Mouse (Mus musculus) adrenal gland, adult 18-20 months (tissue): ENCODE results near the gene Kcnab1. TPM values are rescaled to one million over a fixed set of nuclear protein-coding genes. Genes with fewer than 3 reads are reported as not detected.
A peak's percentile ranks its signal among the peaks of the same experiment; 100 is the strongest.
"Not testable (repeated sequence)": the region's sequence is repeated elsewhere in the genome, so short reads cannot be mapped to it uniquely, and the experiment has no call there.

ENCODE experiments used
- DNase-seq, 2 experiments: peaks; one replicate each; pipeline ENCODE4 v3.0.0; 2021 to 2022; ENCODE audit warnings: low spot score in 2 of 2
- total RNA-seq, 2 experiments: library from RNA; stranded (reverse); gene quantifications; 1 replicate in 1 of 2; 2 replicates in 1 of 2; pipeline ENCODE4 v1.2.3; 2021

Kcnab1 gene
- total RNA-seq, 2 experiments from 2014 or later = 1.4 to 2.8 TPM

DNA sequence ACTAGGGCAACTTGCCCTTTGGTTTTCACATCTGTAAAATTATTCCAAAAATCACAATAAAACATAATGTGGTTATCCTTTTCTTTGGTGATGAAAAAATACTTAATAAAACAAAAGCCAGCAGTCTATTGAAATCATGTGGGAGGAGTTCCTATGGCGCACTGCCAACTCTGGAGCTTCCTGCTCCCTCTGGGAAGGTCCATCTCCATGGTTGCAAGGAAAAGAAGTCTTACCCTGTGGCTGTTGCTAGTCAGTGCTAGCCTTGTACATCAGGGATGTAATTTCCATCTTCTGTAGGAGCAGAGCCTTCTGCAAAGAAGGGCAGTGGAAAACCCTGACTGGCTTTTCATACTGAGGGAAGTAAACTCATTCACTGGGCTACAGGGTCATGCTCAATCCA, 254.3 kb downstream of the Kcnab1 start:
- no peak for DNase-seq

DNA sequence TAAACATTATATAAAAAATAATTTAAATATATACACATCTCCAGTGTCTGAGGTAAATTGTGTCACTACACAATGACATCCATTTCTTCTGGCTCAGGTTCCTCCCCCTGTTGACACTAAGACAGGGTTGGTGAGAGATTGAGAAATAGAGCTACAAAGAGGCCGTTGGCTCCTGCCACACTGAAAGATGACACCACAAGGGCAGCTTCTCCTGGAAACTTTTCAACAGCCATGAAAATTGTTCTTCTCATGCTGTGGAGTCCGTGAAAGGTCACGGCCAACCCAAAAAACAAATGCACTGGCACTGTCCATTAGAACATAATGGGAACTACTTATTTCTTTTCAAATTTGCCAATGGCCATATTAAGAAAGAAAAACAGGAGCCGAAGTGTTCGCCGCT, 256.0 kb downstream of the Kcnab1 start:
- no peak for DNase-seq

DNA sequence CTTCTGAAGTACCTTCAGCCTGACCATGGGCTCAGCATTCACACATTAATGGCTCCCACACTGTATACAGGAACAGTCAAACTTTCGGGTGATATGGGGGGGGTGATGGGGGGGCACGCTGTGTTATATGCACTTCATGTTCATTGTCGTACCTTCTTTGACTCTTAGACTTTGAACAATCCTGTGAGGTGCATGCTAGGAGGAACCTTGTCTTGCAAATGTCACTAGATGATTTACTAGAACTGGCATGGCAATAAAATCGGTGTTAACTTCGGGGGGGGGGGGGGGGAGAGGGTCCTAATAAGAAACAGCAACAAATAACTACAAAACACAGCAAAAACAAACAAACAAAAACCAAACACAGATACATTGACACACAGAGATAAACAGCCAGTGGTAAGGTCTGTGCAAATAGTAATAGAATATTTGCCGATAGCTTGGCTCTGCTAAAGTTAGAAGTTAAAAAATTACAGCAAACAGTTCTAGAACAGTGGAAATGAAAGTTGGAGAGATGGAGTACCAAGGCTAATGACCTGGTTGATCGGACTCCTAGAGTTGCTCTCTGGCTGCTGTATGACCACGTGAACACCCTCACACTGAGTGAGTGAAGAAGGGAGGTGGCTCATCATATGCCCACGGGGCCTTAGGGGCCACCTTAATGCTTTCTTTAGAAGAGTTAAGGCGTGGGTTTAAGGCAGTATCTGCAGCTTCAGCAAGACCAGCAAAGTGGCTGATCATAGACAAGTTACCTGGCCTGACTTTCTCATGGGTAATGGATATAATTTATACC, 256.9 kb downstream of the Kcnab1 start:
- DNase-seq = no peak

DNA sequence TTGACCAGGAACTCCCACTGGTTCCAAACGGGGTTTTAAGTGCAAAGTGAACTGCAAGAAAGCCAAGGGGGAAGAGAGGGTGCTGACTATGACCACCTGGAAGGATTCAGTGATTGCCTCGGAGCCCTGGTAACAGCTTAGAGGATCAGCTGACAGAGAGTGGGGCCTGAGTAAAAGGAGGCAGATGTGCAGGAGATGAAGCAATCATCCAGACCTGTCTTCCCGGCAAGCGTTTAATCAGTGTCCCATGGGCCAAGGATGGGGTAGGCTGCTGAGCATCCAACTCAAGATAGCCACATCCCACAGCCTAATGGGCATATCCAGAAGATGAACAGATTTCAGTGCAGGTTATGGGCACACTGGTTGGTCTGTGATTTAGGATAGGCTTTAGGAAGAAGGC, 258.8 kb downstream of the Kcnab1 start:
- DNase-seq = no peak

DNA sequence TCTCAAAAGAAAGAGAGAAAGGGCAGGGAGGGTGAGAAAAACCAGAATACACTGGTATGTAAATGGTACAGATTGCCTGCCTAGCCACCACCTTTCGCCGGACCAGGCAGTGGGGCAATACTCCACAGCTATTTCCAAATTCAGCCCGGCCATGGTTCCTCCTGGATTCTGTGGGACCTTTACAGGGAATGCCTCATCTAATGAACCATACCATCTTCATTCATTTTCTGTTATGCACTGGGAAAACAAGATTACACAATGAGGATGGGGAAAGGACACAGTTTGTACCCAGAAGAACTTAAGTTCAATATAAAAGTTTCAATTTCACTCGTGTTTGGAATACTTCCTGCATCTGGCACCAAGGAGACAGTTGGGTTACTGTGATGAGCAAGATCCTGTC, 263.4 kb downstream of the Kcnab1 start:
- DNase-seq = no peak

DNA sequence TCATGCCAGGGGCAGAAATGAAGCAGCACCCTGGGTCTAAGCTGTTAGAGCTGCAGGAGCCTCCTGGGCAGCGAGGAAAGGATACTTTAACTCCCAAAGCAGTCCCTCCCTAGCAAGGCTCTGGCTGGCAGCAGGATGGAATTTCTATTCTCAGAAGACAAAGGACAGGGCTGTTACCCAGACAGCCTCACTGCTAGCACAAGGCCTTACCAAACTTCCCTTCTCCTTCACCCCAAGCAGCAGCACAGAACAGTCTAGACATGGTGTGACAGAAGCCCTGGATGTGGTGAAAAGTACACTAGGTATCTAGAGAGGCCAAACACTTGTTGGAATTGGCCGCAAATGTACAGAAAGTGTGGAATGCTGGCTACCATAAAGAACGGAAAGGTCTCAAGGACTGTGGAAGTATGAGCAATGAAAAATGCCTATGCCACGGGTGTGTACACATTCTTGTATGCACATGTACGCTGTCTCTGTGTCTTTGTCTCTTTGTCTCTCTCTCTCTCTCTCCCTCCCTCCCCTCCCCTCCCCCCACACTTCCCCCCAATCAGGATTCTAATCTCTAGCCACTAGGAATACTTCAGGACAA, 264.5 kb downstream of the Kcnab1 start:
- no peak for DNase-seq

DNA sequence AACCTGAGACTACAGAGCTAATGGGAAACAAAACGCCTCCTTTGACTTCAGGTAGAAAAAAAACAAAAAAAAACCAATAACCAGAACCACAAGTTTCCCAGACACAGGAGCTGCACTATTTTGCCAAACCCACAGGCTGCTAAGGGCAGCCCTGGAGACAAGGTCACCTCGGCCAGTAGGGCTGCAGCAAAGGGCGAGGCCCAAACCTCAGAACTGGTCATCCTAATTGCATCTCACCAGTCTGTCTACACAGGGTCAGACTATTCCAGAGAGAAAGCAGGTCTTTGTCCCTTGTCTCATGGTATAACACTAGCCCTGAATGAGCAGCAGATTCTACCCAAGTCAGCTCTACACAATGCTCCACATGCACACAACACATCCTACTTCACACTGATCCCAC, 265.5 kb downstream of the Kcnab1 start:
- no peak for DNase-seq

DNA sequence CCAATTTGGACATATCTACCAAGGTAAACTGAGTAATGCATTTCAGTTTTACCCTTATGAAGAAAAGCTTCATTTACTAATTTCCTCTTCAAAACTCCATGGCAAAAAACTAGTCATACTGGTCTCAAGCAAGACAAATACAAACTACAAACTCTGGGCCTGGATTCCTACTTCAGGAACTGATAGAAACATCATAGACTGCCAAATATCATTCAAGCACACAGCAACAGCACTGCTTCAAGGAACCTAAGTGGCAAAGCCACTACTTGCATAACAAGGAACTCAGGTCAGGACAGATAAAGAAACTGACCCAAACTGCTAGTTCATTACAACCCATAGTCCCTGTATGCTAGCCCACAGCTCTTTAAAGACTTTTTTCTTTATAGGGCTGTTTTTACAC, 269.5 kb downstream of the Kcnab1 start:
- no peak for DNase-seq

DNA sequence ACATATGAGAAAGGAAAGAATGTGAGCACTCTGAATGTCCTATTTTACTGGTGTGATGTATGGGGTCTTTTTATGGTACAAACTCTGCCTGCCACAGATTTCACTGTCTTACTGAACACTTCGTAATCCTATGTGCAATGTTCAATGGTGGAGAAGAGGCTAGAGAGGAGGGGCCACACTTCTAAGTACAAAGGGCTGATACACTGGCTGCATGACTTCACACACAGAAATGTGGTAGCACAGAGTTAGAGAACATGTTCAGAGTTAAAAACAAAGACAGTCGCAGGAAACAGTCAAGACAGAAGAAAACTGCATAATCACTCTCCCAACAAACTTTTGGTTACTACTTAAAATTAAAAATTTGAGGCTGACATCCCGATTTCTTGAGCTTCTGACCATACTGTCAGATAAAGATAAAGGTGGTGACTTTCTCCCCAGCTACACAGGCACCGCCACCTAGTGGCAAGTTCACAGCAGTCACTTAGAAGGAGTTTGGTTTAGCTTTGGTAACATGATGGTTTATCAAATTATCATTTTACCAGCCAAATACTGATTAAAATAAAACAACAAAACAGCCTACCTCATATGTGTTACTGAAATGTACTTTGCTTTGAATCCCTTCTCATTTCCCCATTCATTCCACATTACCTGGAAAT, 270.8 kb downstream of the Kcnab1 start:
- DNase-seq = peak in 1 of 2 experiments; percentile 54

DNA sequence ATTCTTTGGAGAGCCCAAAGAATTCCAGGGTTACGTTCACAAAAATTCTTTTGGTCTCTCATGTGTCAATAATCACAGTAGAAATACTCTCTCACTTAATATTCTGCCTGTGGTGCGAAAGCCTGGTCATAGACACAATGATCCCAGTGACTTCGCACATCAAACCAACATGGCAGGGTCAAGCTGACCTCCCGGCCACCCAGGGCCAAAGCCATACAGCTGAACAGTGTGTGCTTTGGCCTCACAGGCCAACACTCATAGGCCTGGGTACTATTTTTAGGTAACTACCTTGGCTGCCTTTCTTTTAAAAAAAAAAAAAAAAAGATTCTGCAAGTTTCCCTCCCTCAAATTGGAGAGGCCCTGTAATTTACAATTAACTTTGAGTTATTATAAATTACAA, 271.9 kb downstream of the Kcnab1 start:
- DNase-seq = no peak

DNA sequence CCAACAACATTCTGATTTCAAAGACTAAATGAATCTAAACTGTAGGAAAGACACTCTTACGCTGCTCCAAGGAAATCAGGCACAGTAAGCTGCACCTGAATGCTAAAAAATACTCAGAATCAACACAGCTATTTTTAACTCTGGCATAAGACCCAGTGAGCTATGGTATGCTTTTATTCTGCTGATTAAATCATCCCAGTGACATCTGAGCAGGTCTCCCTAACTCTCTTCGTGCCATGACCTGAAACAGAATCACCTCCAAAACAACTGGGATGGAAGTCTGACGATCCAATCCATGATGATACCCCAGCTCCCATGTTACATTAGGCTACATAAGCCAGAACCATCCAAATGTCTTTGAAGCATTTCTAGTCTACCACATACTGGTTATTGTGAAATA, 275.2 kb downstream of the Kcnab1 start:
- no peak for DNase-seq

DNA sequence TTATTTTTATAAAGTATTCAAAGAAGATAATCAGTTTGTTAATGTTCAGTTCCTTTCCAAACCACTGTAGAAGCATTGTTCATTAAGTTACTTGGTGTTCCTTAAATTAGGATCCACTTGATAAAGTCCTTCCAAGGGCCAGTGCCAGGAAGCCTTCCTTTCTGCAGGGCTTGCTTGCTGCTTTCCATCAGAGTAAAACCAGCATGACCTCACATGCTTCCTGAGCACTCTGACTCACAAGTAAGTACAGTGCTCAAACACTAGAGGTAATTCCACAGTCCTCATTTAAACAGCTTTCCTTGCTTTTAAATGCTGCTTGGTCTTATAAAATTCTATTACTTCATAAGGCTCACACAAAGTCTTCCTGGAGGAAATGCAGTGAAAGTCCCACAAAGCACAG, 276.6 kb downstream of the Kcnab1 start:
- no peak for DNase-seq

DNA sequence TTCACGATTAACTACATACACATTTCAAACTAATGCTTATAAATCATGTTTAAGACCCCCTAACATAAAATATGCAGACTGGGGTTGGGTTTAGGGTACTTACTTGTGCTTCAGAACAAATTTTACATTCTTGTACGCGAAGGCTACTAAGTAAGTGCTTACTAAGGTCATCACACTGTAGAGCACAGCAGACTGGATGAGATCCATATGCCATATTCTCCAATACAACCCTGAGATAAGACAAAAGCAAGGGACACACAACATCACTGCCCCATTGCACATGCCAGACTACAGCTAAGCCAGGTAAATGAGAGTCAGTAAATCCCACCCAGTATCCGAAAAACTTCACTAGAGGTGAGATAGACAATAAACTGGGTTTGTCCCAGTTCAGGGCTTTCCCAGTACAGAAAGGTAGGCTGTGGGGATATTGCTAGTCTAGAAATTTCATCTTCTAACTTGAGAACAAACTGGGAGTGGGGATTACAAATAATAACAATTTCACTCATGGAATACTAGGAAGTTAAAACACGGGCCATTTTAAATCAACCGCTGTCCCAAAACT, 282.1 kb downstream of the Kcnab1 start:
- DNase-seq = no peak

DNA sequence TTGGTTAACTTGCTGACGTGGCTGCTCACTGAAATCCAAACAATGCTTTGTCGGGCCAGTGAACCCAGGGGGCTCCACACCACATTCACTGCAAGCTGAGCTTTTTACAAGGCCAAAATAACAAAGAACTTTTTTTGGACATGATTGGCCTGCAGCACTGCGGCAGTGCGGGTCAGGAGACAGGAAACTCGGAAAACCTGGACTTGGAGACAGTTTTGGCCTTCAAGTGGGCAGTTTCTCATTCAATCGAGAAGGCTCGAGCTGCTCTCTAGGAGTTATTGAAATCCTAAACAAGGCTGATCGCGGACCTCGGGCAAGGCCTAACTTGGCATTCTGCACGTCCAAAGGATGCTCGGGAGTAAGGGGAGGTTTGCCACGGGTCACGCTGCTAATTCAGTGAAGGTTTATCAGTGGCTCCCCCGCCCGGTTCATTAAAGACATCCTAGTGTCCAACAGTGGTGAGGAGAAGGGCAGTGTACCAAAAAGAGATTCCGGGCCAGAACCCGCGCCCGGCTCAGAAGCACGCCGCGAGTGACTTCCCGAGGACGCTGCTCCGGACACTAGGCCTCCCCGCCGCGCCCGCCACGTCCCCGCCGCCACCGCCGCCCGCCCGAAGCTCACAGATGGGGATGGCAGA, 282.7 kb downstream of the Kcnab1 start:
- DNase-seq = peak in 1 of 2 experiments; percentile 22

DNA sequence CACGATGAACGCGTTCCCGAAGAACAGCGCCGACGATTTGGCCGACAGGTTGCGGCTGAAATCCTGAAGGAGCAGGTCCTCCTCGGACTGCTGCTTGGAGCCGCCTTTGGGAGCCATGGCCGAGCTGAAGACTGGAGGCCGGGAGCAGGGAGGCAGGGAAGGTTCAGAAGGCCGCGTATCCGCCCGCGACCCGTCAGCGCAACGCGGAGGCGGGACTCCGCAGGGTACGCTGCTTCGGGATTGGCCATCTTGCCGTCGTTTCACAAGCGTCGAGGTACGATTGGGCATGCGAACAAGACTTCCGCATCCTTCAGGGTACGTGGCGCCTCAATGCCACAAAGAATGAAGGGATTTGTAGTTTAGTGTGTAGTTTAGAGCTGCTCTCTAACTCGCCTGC, 283.2 kb downstream of the Kcnab1 start, which contains the start of gene Ssr3:
Gene Ssr3, minus strand, starts transcription at position 203 of the 397 bp plus-strand sequence.
- DNase-seq = peak; percentile 89 to 90

DNA sequence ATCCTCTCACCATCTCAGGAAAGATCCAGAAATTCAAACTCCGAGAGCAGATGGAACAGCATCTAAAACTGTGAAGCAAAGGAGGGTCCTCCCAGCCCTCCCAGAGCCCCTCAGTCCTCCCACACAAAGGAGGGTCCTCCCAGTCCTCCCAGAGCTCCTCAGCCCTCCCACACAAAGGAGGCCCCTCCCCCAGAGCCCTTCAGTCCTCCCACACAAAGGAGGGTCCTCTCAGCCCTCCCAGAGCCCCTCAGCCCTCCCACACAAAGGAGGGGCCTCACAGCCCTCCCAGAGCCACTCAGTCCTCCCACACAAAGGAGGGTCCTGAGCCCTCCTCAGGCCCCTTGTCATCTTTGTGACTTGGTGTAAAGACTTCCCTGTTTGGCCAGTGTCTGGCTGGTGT, 285.9 kb downstream of the Kcnab1 start:
- DNase-seq = not testable (repeated sequence)

DNA sequence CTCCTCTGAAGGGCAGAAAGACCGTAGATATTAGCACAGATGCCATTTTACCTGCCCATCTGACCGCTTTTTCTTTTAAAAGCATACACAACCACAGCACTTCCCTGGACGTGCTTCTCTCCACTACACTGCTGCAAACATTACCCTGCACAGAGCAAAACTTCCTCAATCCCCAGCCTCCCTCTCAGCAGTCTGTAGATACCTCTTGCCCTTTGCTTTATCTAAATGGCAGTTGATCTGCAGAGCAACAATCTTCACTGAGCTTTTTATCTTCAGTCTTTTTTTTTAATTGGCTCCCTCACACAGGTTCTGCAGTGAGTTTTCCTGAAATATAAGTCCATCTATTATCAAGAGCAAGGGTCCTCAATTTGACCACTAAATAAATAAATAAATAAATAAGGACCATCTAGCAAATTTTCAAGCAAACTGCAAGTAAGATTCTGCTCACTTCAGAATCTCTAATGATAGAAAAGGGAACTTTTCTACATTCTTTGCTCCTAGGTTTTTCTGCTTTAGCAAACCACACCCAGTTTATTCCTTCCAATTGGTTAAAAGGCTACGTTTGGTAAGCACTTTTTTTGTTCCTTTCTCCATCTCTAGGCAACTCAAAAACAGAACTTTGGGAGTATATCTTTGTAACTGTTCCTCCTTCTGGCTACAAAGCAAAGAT, 287.8 kb downstream of the Kcnab1 start:
- DNase-seq = no peak

DNA sequence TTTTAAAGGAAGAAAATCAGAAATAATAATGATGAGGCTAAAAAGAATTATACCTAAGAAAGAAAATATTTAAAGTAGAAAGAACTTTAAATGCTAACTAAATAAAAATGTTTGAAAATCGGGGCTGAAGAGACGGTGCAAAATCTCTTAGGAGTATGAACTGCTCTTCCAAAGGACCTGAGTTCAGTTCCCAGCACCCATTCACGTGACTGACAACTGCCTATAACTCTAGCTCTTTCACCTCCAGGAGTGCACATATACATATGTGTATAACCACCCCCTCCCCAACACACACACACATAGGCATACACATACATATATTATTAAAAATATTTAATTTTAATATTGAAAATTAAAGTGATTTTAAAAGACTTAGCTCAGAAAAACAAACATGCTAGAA, 288.4 kb downstream of the Kcnab1 start:
- DNase-seq = no peak

DNA sequence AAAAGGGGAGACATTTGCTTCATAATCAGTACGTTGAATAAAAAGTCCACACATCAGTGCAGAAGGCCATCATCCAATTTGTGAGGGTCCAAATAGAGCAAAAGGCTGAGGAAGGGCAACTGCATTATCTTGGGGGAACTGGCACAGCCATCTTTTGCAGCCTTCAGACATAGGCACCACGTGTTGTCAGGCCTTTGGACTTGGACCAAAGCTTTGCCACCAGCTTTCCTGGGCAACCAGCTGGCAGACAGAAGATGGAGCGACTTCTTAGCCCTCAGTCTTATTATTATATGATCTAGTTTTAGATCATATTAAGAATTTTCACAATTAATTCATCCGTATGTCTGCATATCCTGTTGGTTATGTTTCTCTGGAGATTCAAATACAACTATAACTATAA, 296.6 kb downstream of the Kcnab1 start:
- no peak for DNase-seq

DNA sequence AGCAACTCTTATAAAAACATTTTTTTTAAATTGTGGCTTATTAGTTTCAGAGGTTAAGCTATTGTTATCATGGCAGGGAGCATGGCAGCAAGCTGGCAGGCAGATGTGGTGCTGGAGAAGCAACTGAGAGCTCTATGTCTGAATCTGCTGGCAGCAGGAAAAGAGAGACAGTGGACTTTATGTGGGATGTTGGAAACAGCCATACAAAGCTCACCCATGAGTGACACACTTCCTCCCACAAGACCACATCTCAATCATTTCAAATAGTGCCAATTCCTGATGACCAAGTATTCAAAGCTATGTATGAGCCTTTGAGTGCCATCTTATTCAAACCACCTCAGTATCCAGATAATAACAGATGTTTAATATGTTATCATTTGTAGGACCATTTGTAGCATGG, 298.7 kb downstream of the Kcnab1 start:
- no peak for DNase-seq

DNA sequence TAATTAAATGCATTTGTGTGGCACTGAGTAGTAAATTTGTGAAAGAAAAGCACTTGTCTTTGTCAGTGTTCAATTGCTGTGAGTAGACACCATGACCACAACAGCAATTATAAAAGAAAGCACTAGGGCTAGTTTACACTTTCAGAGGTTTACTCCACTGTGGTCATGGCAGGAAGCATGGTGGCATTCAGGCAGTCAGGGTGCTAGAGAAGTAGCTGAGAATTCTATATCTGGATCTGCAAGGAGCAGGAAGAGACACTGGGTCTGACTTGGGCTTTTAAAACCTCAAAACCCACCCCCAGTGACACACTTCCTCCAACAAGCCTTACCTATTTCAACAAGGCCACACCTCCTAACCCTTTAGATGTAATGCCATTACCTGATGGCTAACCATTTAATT, 307.4 kb downstream of the Kcnab1 start:
- DNase-seq = no peak
